Mouse (Mus musculus) heart, adult 2 months (tissue): ENCODE measurements around the gene Panx1.

Experiments used
- CTCF ChIP-seq: fragments of 200-600 bp; IDR thresholded peaks from 2 replicates; pipeline ENCODE4 v1.8.1; 2022; ENCODE audit warnings: antibody characterized with exemption, mild to moderate bottlenecking, moderate library complexity
- POLR2A ChIP-seq: fragments of 200-500 bp; IDR thresholded peaks from 2 replicates; pipeline ENCODE4 v1.6.1; 2011; ENCODE audit warnings: mild to moderate bottlenecking, low read depth, low read length, control low read depth; ENCODE audit not compliant: insufficient read depth

- TF ChIP-seq POLR2A (no peak), CTCF (no peak)
Observed at GRCm38 (mm10) chr9:15064176-15064575, 18.9 kb upstream of the Panx1 start.
